Mouse (Mus musculus): Measurements from ENCODE around the gene Trim41. TPM values are rescaled to one million over a fixed set of nuclear protein-coding genes. Genes with fewer than 3 reads are reported as not detected.

Trim41 gene
- polyA plus RNA-seq, 1 experiment = 3.9 TPM

- Histone ChIP-seq H3K4me3 (replicated peaks) (no peak overlapping the region), H3K4me1 (ENCODE audit: control insufficient read depth) (peaks cover 27% of the 10 kb centered on the region), H3K36me3 (ENCODE audit: control insufficient read depth) (peaks cover 97% of the 10 kb centered on the region), H3K9me3 (ENCODE audit: control insufficient read depth, low read length) (no peaks in the 10 kb centered on the region), H3K27me3 (ENCODE audit: control insufficient read depth) (no peaks in the 10 kb centered on the region)
- TF ChIP-seq TAL1 (IDR thresholded peaks at IDR 0.05; ENCODE audit: low read length) (no peak), GATA1 (IDR thresholded peaks at IDR 0.05; ENCODE audit: low read length) (no peak)
These were observed 8.3 kb downstream of the Trim41 start for GRCm38 (mm10) chr11:48808737-48809433.

- no peak for TF ChIP-seq TAL1 (IDR thresholded peaks at IDR 0.05; ENCODE audit: low read length)
- TF ChIP-seq GATA1 (IDR thresholded peaks at IDR 0.05; ENCODE audit: low read length) = no peak
- Histone ChIP-seq H3K4me3 (replicated peaks) (no peak overlapping the region), H3K4me1 (ENCODE audit: control insufficient read depth) (peaks cover 24% of the 10 kb centered on the region), H3K9me3 (ENCODE audit: control insufficient read depth, low read length) (no peaks in the 10 kb centered on the region), H3K27me3 (ENCODE audit: control insufficient read depth) (no peaks in the 10 kb centered on the region), H3K36me3 (ENCODE audit: control insufficient read depth) (peaks cover 98% of the 10 kb centered on the region)
These were observed 8.9 kb downstream of the Trim41 start for GRCm38 (mm10) chr11:48808304-48808646.

- peaks cover 99% of the 10 kb centered on the region for H3K36me3 ChIP-seq (ENCODE audit: control insufficient read depth)
- TF ChIP-seq GATA1 (IDR thresholded peaks at IDR 0.05; ENCODE audit: low read length) (no peak), TAL1 (IDR thresholded peaks at IDR 0.05; ENCODE audit: low read length) (no peak)
- H3K9me3 ChIP-seq (ENCODE audit: control insufficient read depth, low read length) = no peaks in the 10 kb centered on the region
- H3K4me1 ChIP-seq (ENCODE audit: control insufficient read depth) = peaks cover 29% of the 10 kb centered on the region
- no peaks in the 10 kb centered on the region for H3K27me3 ChIP-seq (ENCODE audit: control insufficient read depth)
- H3K4me3 ChIP-seq (replicated peaks) = no peak overlapping the region
These were observed 9.4 kb downstream of the Trim41 start for GRCm38 (mm10) chr11:48807563-48808303.

- peaks cover 100% of the 10 kb centered on the region for H3K36me3 ChIP-seq (ENCODE audit: control insufficient read depth)
- H3K27me3 ChIP-seq (ENCODE audit: control insufficient read depth) = no peaks in the 10 kb centered on the region
- TF ChIP-seq GATA1 (IDR thresholded peaks at IDR 0.05; ENCODE audit: low read length) (no peak), TAL1 (IDR thresholded peaks at IDR 0.05; ENCODE audit: low read length) (no peak)
- no peaks in the 10 kb centered on the region for H3K9me3 ChIP-seq (ENCODE audit: control insufficient read depth, low read length)
- peaks cover 37% of the 10 kb centered on the region for H3K4me1 ChIP-seq (ENCODE audit: control insufficient read depth)
- H3K4me3 ChIP-seq (replicated peaks) = no peak overlapping the region
These were observed 10.1 kb downstream of the Trim41 start for GRCm38 (mm10) chr11:48806856-48807562.

- H3K4me3 ChIP-seq (replicated peaks) = no peak overlapping the region
- peaks cover 90% of the 10 kb centered on the region for H3K36me3 ChIP-seq (ENCODE audit: control insufficient read depth)
- H3K4me1 ChIP-seq (ENCODE audit: control insufficient read depth) = peaks cover 50% of the 10 kb centered on the region
- TF ChIP-seq TAL1 (IDR thresholded peaks at IDR 0.05; ENCODE audit: low read length) (no peak), GATA1 (IDR thresholded peaks at IDR 0.05; ENCODE audit: low read length) (no peak)
- H3K9me3 ChIP-seq (ENCODE audit: control insufficient read depth, low read length) = no peaks in the 10 kb centered on the region
- no peaks in the 10 kb centered on the region for H3K27me3 ChIP-seq (ENCODE audit: control insufficient read depth)
These were observed 12.2 kb downstream of the Trim41 start for GRCm38 (mm10) chr11:48804922-48805321.

- H3K27me3 ChIP-seq (ENCODE audit: control insufficient read depth) = no peaks in the 10 kb centered on the region
- H3K4me1 ChIP-seq (ENCODE audit: control insufficient read depth) = peaks cover 49% of the 10 kb centered on the region
- peaks cover 81% of the 10 kb centered on the region for H3K36me3 ChIP-seq (ENCODE audit: control insufficient read depth)
- no peak for TF ChIP-seq TAL1 (IDR thresholded peaks at IDR 0.05; ENCODE audit: low read length)
- TF ChIP-seq GATA1 (IDR thresholded peaks at IDR 0.05; ENCODE audit: low read length) = no peak
- no peak overlapping the region for H3K4me3 ChIP-seq (replicated peaks)
- H3K9me3 ChIP-seq (ENCODE audit: control insufficient read depth, low read length) = no peaks in the 10 kb centered on the region
These were observed 13.2 kb downstream of the Trim41 start for GRCm38 (mm10) chr11:48803988-48804387.

- TF ChIP-seq GATA1 (IDR thresholded peaks at IDR 0.05; ENCODE audit: low read length) = no peak
- TF ChIP-seq TAL1 (IDR thresholded peaks at IDR 0.05; ENCODE audit: low read length) = no peak
- no peaks in the 10 kb centered on the region for H3K9me3 ChIP-seq (ENCODE audit: control insufficient read depth, low read length)
- H3K4me1 ChIP-seq (ENCODE audit: control insufficient read depth) = peaks cover 63% of the 10 kb centered on the region
- no peaks in the 10 kb centered on the region for H3K27me3 ChIP-seq (ENCODE audit: control insufficient read depth)
- H3K4me3 ChIP-seq (replicated peaks) = peak overlapping the region; percentile 79
- peaks cover 62% of the 10 kb centered on the region for H3K36me3 ChIP-seq (ENCODE audit: control insufficient read depth)
These were observed 15.1 kb downstream of the Trim41 start for GRCm38 (mm10) chr11:48801831-48802772.

- Histone ChIP-seq H3K9me3 (ENCODE audit: control insufficient read depth, low read length) (no peaks in the 10 kb centered on the region), H3K4me3 (replicated peaks) (peak within 1 kb of the TSS; percentile 79), H3K36me3 (ENCODE audit: control insufficient read depth) (peaks cover 42% of the 10 kb centered on the region), H3K27me3 (ENCODE audit: control insufficient read depth) (no peaks in the 10 kb centered on the region), H3K4me1 (ENCODE audit: control insufficient read depth) (peaks cover 66% of the 10 kb centered on the region)
- TF ChIP-seq TAL1 (IDR thresholded peaks at IDR 0.05; ENCODE audit: low read length) (no peak), GATA1 (IDR thresholded peaks at IDR 0.05; ENCODE audit: low read length) (peak; percentile 31; the same call in 1 of the 2 replicates)
These were observed 17.0 kb downstream of the Trim41 start, which contains the start of gene Rack1 for GRCm38 (mm10) chr11:48799921-48800701. Gene Rack1, plus strand, starts transcription at chr11:48800332.

Data from erythroblast, embryonic 14.5 days (primary cell).